Mouse (Mus musculus) bone marrow macrophage, adult 2 months (primary cell): ENCODE measurements around the gene Efna3.

Experiments
- CTCF ChIP-seq: IDR thresholded peaks from 2 replicates; pipeline ENCODE4 v1.5.1; 2012; ENCODE audit warnings: low read depth, mild to moderate bottlenecking, low read length, moderate library complexity
- POLR2A ChIP-seq: IDR thresholded peaks from 2 replicates; pipeline ENCODE4 v1.6.1; 2012; ENCODE audit warnings: mild to moderate bottlenecking, low read depth, low read length, borderline replicate concordance

DNA sequence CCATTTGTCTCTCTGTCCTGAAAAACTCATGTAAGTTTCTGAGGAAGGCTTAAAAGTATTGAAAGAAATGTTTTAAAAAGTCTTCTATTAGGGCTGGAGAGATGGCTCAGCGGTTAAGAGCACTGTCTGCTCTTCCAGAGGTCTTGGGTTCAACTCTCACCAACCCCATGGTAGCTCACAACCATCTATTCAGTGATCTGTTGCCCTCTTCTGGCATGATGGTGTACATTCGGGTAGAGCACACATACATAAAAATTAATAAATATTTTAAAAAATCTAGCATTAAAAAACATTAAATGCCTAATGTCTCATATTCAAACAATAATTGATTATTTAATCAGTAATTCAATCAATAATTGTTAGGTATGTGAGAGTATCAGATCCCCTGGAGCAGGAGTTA is 22.3 kb downstream of the Efna3 start:
- no peak for TF ChIP-seq POLR2A
- TF ChIP-seq CTCF = peak; percentile 22; the same call in 1 of the 2 replicates
